Mouse (Mus musculus): ENCODE measurements around the gene Pkd1l2. TPM values are rescaled to one million over a fixed set of nuclear protein-coding genes. Genes with fewer than 3 reads are reported as not detected.

The Pkd1l2 gene
- polyA plus RNA-seq, 1 experiment from 2014 or later: 0.06 TPM

GRCm38 (mm10) chr8:117051316-117051715 lies 30.9 kb downstream of the Pkd1l2 start:
- 65% methylated on average over 9 of the region's 9 CpGs for WGBS
- Histone ChIP-seq H3K27ac (no peak overlapping the region), H3K4me2 (replicated peaks) (no peak overlapping the region), H3K9me3 (no peaks in the 10 kb centered on the region), H3K9ac (no peak overlapping the region), H3K4me3 (no peak overlapping the region), H3K4me1 (no peaks in the 10 kb centered on the region), H3K36me3 (no peaks in the 10 kb centered on the region), H3K27me3 (replicated peaks) (no peaks in the 10 kb centered on the region)
- no peak for ATAC-seq (ENCODE audit: low FRiP score, low read depth)

GRCm38 (mm10) chr8:117050763-117051162 lies 31.5 kb downstream of the Pkd1l2 start:
- WGBS: 89% methylated on average over 9 of the region's 9 CpGs
- Histone ChIP-seq H3K9me3 (no peaks in the 10 kb centered on the region), H3K4me2 (replicated peaks) (no peak overlapping the region), H3K27me3 (replicated peaks) (no peaks in the 10 kb centered on the region), H3K4me3 (no peak overlapping the region), H3K4me1 (no peaks in the 10 kb centered on the region), H3K27ac (no peak overlapping the region), H3K36me3 (no peaks in the 10 kb centered on the region), H3K9ac (no peak overlapping the region)
- ATAC-seq (ENCODE audit: low FRiP score, low read depth): no peak

GRCm38 (mm10) chr8:117049444-117049843 lies 32.8 kb downstream of the Pkd1l2 start:
- ATAC-seq (ENCODE audit: low FRiP score, low read depth): no peak
- 68% methylated on average over 7 of the region's 7 CpGs for WGBS
- H3K4me3 ChIP-seq: no peak overlapping the region

GRCm38 (mm10) chr8:117043584-117043983 lies 38.7 kb downstream of the Pkd1l2 start:
- Histone ChIP-seq H3K4me2 (replicated peaks) (no peak overlapping the region), H3K4me3 (no peak overlapping the region), H3K9me3 (no peaks in the 10 kb centered on the region), H3K9ac (no peak overlapping the region), H3K27me3 (replicated peaks) (no peaks in the 10 kb centered on the region), H3K27ac (no peak overlapping the region), H3K36me3 (no peaks in the 10 kb centered on the region), H3K4me1 (peaks cover 9% of the 10 kb centered on the region)
- WGBS: 92% methylated on average over 3 of the region's 3 CpGs
- no peak for ATAC-seq (ENCODE audit: low FRiP score, low read depth)

More at GRCm38 (mm10) chr8:117049444-117049843, 32.8 kb downstream of the Pkd1l2 start:
- no peaks in the 10 kb centered on the region for H3K27me3 ChIP-seq (replicated peaks)
- H3K4me2 ChIP-seq (replicated peaks): no peak overlapping the region
- H3K27ac ChIP-seq: no peak overlapping the region
- H3K36me3 ChIP-seq: no peaks in the 10 kb centered on the region
- H3K4me1 ChIP-seq: no peaks in the 10 kb centered on the region
- H3K9ac ChIP-seq: no peak overlapping the region
- H3K9me3 ChIP-seq: no peaks in the 10 kb centered on the region

GRCm38 (mm10) chr8:117039843-117040242 lies 42.4 kb downstream of the Pkd1l2 start:
- WGBS: 43% methylated on average over 7 of the region's 7 CpGs
- no peak for ATAC-seq (ENCODE audit: low FRiP score, low read depth)
- Histone ChIP-seq H3K9me3 (no peaks in the 10 kb centered on the region), H3K4me1 (peaks cover 9% of the 10 kb centered on the region), H3K4me2 (replicated peaks) (no peak overlapping the region), H3K36me3 (no peaks in the 10 kb centered on the region), H3K4me3 (no peak overlapping the region), H3K27ac (no peak overlapping the region), H3K9ac (no peak overlapping the region), H3K27me3 (replicated peaks) (no peaks in the 10 kb centered on the region)

GRCm38 (mm10) chr8:117037374-117037935 lies 44.8 kb downstream of the Pkd1l2 start:
- 84% methylated on average over 7 of the region's 7 CpGs for WGBS

GRCm38 (mm10) chr8:117033393-117033792 lies 48.9 kb downstream of the Pkd1l2 start:
- Histone ChIP-seq H3K27me3 (replicated peaks) (no peaks in the 10 kb centered on the region), H3K27ac (no peak overlapping the region), H3K4me2 (replicated peaks) (no peak overlapping the region), H3K9ac (no peak overlapping the region), H3K36me3 (no peaks in the 10 kb centered on the region), H3K4me3 (no peak overlapping the region), H3K4me1 (no peaks in the 10 kb centered on the region), H3K9me3 (no peaks in the 10 kb centered on the region)
- ATAC-seq (ENCODE audit: low FRiP score, low read depth): no peak
- 84% methylated on average over 3 of the region's 3 CpGs for WGBS

More at GRCm38 (mm10) chr8:117037374-117037935, 44.8 kb downstream of the Pkd1l2 start:
- Histone ChIP-seq H3K4me2 (replicated peaks) (no peak overlapping the region), H3K4me3 (no peak overlapping the region), H3K4me1 (peaks cover 9% of the 10 kb centered on the region), H3K27me3 (replicated peaks) (no peaks in the 10 kb centered on the region), H3K9ac (no peak overlapping the region), H3K27ac (no peak overlapping the region), H3K9me3 (no peaks in the 10 kb centered on the region), H3K36me3 (no peaks in the 10 kb centered on the region)
- ATAC-seq (ENCODE audit: low FRiP score, low read depth): no peak

GRCm38 (mm10) chr8:117032609-117033008 lies 49.6 kb downstream of the Pkd1l2 start:
- 87% methylated on average over 8 of the region's 8 CpGs for WGBS
- no peak overlapping the region for H3K4me3 ChIP-seq
- ATAC-seq (ENCODE audit: low FRiP score, low read depth): no peak

GRCm38 (mm10) chr8:117031476-117031875 lies 50.8 kb downstream of the Pkd1l2 start:
- Histone ChIP-seq H3K27me3 (replicated peaks) (no peaks in the 10 kb centered on the region), H3K9ac (no peak overlapping the region), H3K9me3 (no peaks in the 10 kb centered on the region), H3K27ac (no peak overlapping the region), H3K36me3 (no peaks in the 10 kb centered on the region), H3K4me2 (replicated peaks) (no peak overlapping the region), H3K4me1 (no peaks in the 10 kb centered on the region), H3K4me3 (no peak overlapping the region)
- WGBS: 69% methylated on average over 6 of the region's 6 CpGs
- no peak for ATAC-seq (ENCODE audit: low FRiP score, low read depth)

More at GRCm38 (mm10) chr8:117032609-117033008, 49.6 kb downstream of the Pkd1l2 start:
- Histone ChIP-seq H3K9ac (no peak overlapping the region), H3K36me3 (no peaks in the 10 kb centered on the region), H3K27ac (no peak overlapping the region), H3K4me1 (no peaks in the 10 kb centered on the region), H3K4me2 (replicated peaks) (no peak overlapping the region), H3K9me3 (no peaks in the 10 kb centered on the region), H3K27me3 (replicated peaks) (no peaks in the 10 kb centered on the region)

- no peaks in the 10 kb centered on the region for H3K27me3 ChIP-seq (replicated peaks)
- no peak overlapping the region for H3K9ac ChIP-seq
- no peaks in the 10 kb centered on the region for H3K4me1 ChIP-seq
- H3K9me3 ChIP-seq: no peaks in the 10 kb centered on the region
- 92% methylated on average over 10 of the region's 10 CpGs for WGBS
- no peak for ATAC-seq (ENCODE audit: low FRiP score, low read depth)
- no peak overlapping the region for H3K4me2 ChIP-seq (replicated peaks)
- H3K36me3 ChIP-seq: no peaks in the 10 kb centered on the region
- H3K27ac ChIP-seq: no peak overlapping the region
- no peak overlapping the region for H3K4me3 ChIP-seq
Measured at GRCm38 (mm10) chr8:117028686-117029085, 53.6 kb downstream of the Pkd1l2 start.

- Histone ChIP-seq H3K4me1 (no peaks in the 10 kb centered on the region), H3K9ac (no peak overlapping the region), H3K27me3 (replicated peaks) (no peaks in the 10 kb centered on the region), H3K27ac (no peak overlapping the region), H3K36me3 (no peaks in the 10 kb centered on the region), H3K4me3 (no peak overlapping the region), H3K4me2 (replicated peaks) (no peak overlapping the region), H3K9me3 (no peaks in the 10 kb centered on the region)
- 81% methylated on average over 5 of the region's 5 CpGs for WGBS
- ATAC-seq (ENCODE audit: low FRiP score, low read depth): no peak
Measured at GRCm38 (mm10) chr8:117027601-117028000, 54.6 kb downstream of the Pkd1l2 start.

GRCm38 (mm10) chr8:117022297-117022993 lies 59.8 kb downstream of the Pkd1l2 start:
- Histone ChIP-seq H3K27me3 (replicated peaks) (no peaks in the 10 kb centered on the region), H3K4me3 (no peak overlapping the region), H3K4me1 (no peaks in the 10 kb centered on the region), H3K9ac (no peak overlapping the region), H3K9me3 (no peaks in the 10 kb centered on the region), H3K4me2 (replicated peaks) (no peak overlapping the region), H3K36me3 (no peaks in the 10 kb centered on the region), H3K27ac (no peak overlapping the region)
- 74% methylated on average over 1 of the region's 1 CpGs for WGBS
- ATAC-seq (ENCODE audit: low FRiP score, low read depth): no peak
